Mouse (Mus musculus) C2C12 (cell line): ENCODE results near the gene Ptprm.

ENCODE experiments used
- CTCF ChIP-seq: IDR thresholded peaks from one replicate; pipeline ENCODE4 v1.5.1; 2011; ENCODE audit not compliant: control insufficient read depth, insufficient read depth, insufficient read length
- MYOD1 ChIP-seq: IDR thresholded peaks from one replicate; pipeline ENCODE4 v1.6.1; 2011; ENCODE audit warnings: low read depth; ENCODE audit not compliant: control insufficient read depth, insufficient read length
- USF1 ChIP-seq: IDR thresholded peaks from one replicate; pipeline ENCODE4 v1.6.1; 2011; ENCODE audit warnings: low read depth, mild to moderate bottlenecking, control low read depth, moderate library complexity

- TF ChIP-seq CTCF, result no peak
- no peak for TF ChIP-seq USF1
- no peak for TF ChIP-seq MYOD1
Observed at GRCm38 (mm10) chr17:67388171-67388570, 33.9 kb upstream of the Ptprm start.
